Mouse (Mus musculus): ENCODE results near the gene Ksr1. TPM values are rescaled to one million over a fixed set of nuclear protein-coding genes. Genes with fewer than 3 reads are reported as not detected.

Gene Ksr1
- total and polyA plus RNA-seq, 3 experiments: 5.1 to 7.0 (median 6.7) TPM

- peak overlapping the region; percentile 90 for H3K27ac ChIP-seq
- no peaks in the 10 kb centered on the region for H3K27me3 ChIP-seq (ENCODE audit: control insufficient read depth, insufficient read depth, low read length)
- peaks cover 3% of the 10 kb centered on the region; the same call in 1 of the 2 replicates for H3K79me2 ChIP-seq (replicated peaks; ENCODE audit: control insufficient read depth, insufficient read depth, low read length)
- WGBS: 33% methylated on average over 1 of the region's 1 CpGs
- H3K9ac ChIP-seq (ENCODE audit: low read depth, low read length): no peak overlapping the region; the same call in 1 of the 2 replicates
- no peaks in the 10 kb centered on the region; the same call in 1 of the 2 replicates for H3K36me3 ChIP-seq (ENCODE audit: control insufficient read depth, insufficient read depth, low read length)
- TF ChIP-seq CTCF (IDR thresholded peaks at IDR 0.05): no peak
- no peak for TF ChIP-seq POLR2A (IDR thresholded peaks at IDR 0.05; ENCODE audit: insufficient read depth, low read depth, low read length)
- peak; percentile 31 to 39 for DNase-seq
- H3K4me1 ChIP-seq (ENCODE audit: control insufficient read depth, insufficient read depth, low read length): peaks cover 20% of the 10 kb centered on the region
- intact Hi-C loops (cut with DNase I): no loop called here
- peak overlapping the region; percentile 74 for H3K4me3 ChIP-seq
Measured at GRCm38 (mm10) chr11:79144741-79145140, 1.5 kb downstream of the Ksr1 start.

DNA sequence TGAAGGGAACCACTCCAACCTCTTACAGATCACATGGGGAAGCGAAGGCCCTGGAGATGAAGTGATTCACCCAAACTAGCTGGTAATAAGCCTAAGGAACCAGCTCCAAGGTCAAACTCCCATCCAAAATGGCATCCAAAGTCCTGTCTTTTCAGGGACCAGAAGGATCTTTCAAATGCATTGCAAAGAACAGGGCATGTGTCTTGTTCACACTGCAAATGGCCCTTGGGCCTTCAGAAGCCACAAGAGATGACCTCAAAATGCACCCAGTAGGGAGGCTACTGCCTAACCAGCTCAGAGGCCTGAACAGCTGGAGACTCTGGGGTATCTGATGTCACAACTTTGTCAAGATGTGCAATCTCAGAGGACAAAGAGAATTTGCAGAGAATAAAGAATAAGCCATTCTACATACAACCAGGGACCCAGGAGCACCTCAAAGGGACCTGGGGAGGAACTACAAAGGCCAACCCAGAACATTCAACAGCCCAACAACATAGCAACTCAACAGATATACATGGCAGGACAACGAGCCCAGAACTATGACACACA lies 2.1 kb downstream of the Ksr1 start:
- peaks cover 20% of the 10 kb centered on the region for H3K4me1 ChIP-seq (ENCODE audit: control insufficient read depth, insufficient read depth, low read length)
- H3K9ac ChIP-seq (ENCODE audit: low read depth, low read length): 0 out of 2 replicates have a peak overlapping the region, but pooled peaks have one; percentile 3
- no peaks in the 10 kb centered on the region; the same call in 1 of the 2 replicates for H3K36me3 ChIP-seq (ENCODE audit: control insufficient read depth, insufficient read depth, low read length)
- intact Hi-C loops (cut with DNase I): no loop called here
- no peak overlapping the region; the same call in 1 of the 2 replicates for H3K27ac ChIP-seq
- peak in 1 of 2 experiments; percentile 16 for DNase-seq
- WGBS: 61% methylated on average over 2 of the region's 2 CpGs
- 0 out of 2 replicates have a peak overlapping the region, but pooled peaks have one; percentile 9 for H3K4me3 ChIP-seq
- TF ChIP-seq EP300 (IDR thresholded peaks at IDR 0.05; ENCODE audit: insufficient read depth, low read depth, low read length) (no peak), POLR2A (IDR thresholded peaks at IDR 0.05; ENCODE audit: insufficient read depth, low read depth, low read length) (no peak), CTCF (IDR thresholded peaks at IDR 0.05) (no peak)
- peaks cover 3% of the 10 kb centered on the region; the same call in 1 of the 2 replicates for H3K79me2 ChIP-seq (replicated peaks; ENCODE audit: control insufficient read depth, insufficient read depth, low read length)
- no peaks in the 10 kb centered on the region for H3K27me3 ChIP-seq (ENCODE audit: control insufficient read depth, insufficient read depth, low read length)

DNA sequence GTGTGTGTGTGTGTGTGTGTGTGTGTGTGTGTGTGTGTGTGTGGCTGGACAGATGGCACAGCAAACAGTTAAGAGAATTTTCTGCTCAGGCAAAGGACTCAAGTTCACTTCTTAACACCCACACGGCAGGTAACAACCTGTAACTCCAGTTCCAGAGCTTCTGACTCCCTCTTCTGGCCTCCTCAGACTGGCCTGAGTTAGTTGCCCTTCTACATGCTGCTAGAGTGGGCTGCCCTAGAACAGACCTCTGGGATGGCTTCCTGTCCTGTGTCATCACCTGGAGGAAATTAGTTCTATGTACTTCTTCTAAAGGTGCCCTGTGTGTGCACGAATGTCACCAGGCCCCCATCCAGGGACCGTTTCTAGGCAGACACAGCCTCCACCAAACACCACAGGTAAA lies 2.9 kb downstream of the Ksr1 start:
- no peak overlapping the region for H3K9ac ChIP-seq (ENCODE audit: low read depth, low read length)
- H3K4me3 ChIP-seq: no peak overlapping the region
- DNase-seq: peak in 1 of 2 experiments; percentile 18
- 77% methylated on average over 3 of the region's 3 CpGs for WGBS
- peaks cover 4% of the 10 kb centered on the region for H3K79me2 ChIP-seq (replicated peaks; ENCODE audit: control insufficient read depth, insufficient read depth, low read length)
- H3K27ac ChIP-seq: no peak overlapping the region
- H3K36me3 ChIP-seq (ENCODE audit: control insufficient read depth, insufficient read depth, low read length): no peaks in the 10 kb centered on the region; the same call in 1 of the 2 replicates
- no peaks in the 10 kb centered on the region for H3K27me3 ChIP-seq (ENCODE audit: control insufficient read depth, insufficient read depth, low read length)
- H3K4me1 ChIP-seq (ENCODE audit: control insufficient read depth, insufficient read depth, low read length): peaks cover 24% of the 10 kb centered on the region
- intact Hi-C loops (cut with DNase I): no loop called here
- no peak for TF ChIP-seq POLR2A (IDR thresholded peaks at IDR 0.05; ENCODE audit: insufficient read depth, low read depth, low read length)
- peak; percentile 17; the same call in 1 of the 2 replicates for TF ChIP-seq CTCF (IDR thresholded peaks at IDR 0.05)

GRCm38 (mm10) chr11:79142381-79142780 lies 3.8 kb downstream of the Ksr1 start:
- peaks cover 4% of the 10 kb centered on the region for H3K79me2 ChIP-seq (replicated peaks; ENCODE audit: control insufficient read depth, insufficient read depth, low read length)
- no peak overlapping the region for H3K27ac ChIP-seq
- H3K4me1 ChIP-seq (ENCODE audit: control insufficient read depth, insufficient read depth, low read length): peaks cover 24% of the 10 kb centered on the region
- H3K4me3 ChIP-seq: no peak overlapping the region
- DNase-seq: no peak
- no peaks in the 10 kb centered on the region; the same call in 1 of the 2 replicates for H3K36me3 ChIP-seq (ENCODE audit: control insufficient read depth, insufficient read depth, low read length)
- H3K9ac ChIP-seq (ENCODE audit: low read depth, low read length): no peak overlapping the region
- intact Hi-C loops (cut with DNase I): no loop called here
- H3K27me3 ChIP-seq (ENCODE audit: control insufficient read depth, insufficient read depth, low read length): no peaks in the 10 kb centered on the region
- no peak for TF ChIP-seq POLR2A (IDR thresholded peaks at IDR 0.05; ENCODE audit: insufficient read depth, low read depth, low read length)
- TF ChIP-seq EP300 (IDR thresholded peaks at IDR 0.05; ENCODE audit: insufficient read depth, low read depth, low read length): no peak
- no peak for TF ChIP-seq CTCF (IDR thresholded peaks at IDR 0.05)
- WGBS: 74% methylated on average over 11 of the region's 11 CpGs

DNA sequence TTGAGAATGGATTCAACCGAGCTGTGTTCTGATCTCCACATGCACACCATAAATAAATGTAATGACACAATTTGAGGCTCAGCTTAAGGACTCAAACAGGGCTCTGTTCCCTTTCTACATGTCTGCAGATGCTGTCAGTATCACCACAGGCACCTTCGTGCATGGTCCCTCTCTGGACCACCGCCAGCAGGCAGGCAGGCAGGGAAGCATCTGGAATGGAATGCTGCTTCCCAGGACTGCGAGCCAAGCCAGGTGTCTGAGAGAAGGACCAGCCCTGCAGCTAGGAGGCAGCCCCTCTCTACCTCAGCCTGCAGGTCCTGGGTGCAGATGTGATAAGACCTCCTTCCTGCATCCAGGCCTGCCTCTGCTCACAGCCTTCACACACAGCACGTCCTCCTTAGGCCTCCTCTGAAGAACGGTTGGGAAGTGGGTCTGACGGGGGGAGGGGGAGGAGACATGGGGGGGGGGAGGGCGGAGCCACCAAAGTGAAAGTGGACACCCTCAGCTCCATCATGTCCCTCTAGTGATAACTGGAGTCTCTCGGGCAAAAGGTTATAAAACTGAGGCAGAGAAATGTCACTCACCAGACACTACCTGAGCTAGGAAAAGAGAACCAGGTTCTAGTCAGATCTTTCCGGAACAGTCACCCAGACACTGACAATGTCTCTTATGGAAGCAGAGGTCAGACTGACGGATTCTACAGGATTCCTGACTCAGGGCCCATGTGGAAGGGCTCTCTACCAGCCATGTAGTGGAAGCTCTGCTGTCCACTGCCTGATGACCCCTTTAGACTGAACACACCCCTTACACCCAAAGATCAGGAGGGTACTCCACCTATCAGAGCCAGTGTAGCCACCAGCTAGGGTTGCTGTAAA lies 4.7 kb downstream of the Ksr1 start:
- TF ChIP-seq CTCF (IDR thresholded peaks at IDR 0.05) (no peak), EP300 (IDR thresholded peaks at IDR 0.05; ENCODE audit: insufficient read depth, low read depth, low read length) (no peak), POLR2A (IDR thresholded peaks at IDR 0.05; ENCODE audit: insufficient read depth, low read depth, low read length) (no peak)
- intact Hi-C loops (cut with DNase I): no loop called here
- no peaks in the 10 kb centered on the region; the same call in 1 of the 2 replicates for H3K36me3 ChIP-seq (ENCODE audit: control insufficient read depth, insufficient read depth, low read length)
- 37% methylated on average over 11 of the region's 11 CpGs for WGBS
- peak in 1 of 2 experiments; percentile 30 for DNase-seq
- peaks cover 24% of the 10 kb centered on the region for H3K4me1 ChIP-seq (ENCODE audit: control insufficient read depth, insufficient read depth, low read length)
- H3K4me3 ChIP-seq: no peak overlapping the region
- no peak overlapping the region for H3K9ac ChIP-seq (ENCODE audit: low read depth, low read length)
- H3K27ac ChIP-seq: peak overlapping the region; percentile 5; the same call in 1 of the 2 replicates
- H3K79me2 ChIP-seq (replicated peaks; ENCODE audit: control insufficient read depth, insufficient read depth, low read length): peaks cover 4% of the 10 kb centered on the region
- no peaks in the 10 kb centered on the region for H3K27me3 ChIP-seq (ENCODE audit: control insufficient read depth, insufficient read depth, low read length)

DNA sequence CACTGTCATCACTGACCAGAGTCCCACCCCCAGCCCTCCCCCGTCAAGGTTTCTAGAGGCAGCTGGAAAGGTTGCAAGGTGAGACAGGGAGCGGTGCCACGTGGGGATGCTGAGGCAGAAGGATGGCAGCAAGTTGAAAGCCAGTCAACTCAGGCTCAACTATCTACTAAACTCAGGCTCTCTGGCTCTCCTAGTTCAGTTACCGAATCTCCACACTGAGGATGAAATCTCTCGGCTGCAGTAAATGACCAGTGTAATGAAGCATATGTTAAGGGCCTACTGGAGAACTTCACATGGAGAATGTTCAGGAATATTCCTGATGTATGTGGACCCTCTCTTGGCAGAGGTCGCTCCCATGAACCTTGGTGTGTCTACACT lies 5.7 kb downstream of the Ksr1 start:
- Histone ChIP-seq H3K79me2 (replicated peaks; ENCODE audit: control insufficient read depth, insufficient read depth, low read length) (peaks cover 4% of the 10 kb centered on the region), H3K4me3 (no peak overlapping the region), H3K9ac (ENCODE audit: low read depth, low read length) (no peak overlapping the region), H3K27me3 (ENCODE audit: control insufficient read depth, insufficient read depth, low read length) (no peaks in the 10 kb centered on the region), H3K27ac (no peak overlapping the region), H3K4me1 (ENCODE audit: control insufficient read depth, insufficient read depth, low read length) (peaks cover 28% of the 10 kb centered on the region), H3K36me3 (ENCODE audit: control insufficient read depth, insufficient read depth, low read length) (no peaks in the 10 kb centered on the region; the same call in 1 of the 2 replicates)
- no peak for DNase-seq
- intact Hi-C loops (cut with DNase I): no loop called here
- TF ChIP-seq EP300 (IDR thresholded peaks at IDR 0.05; ENCODE audit: insufficient read depth, low read depth, low read length): no peak
- TF ChIP-seq CTCF (IDR thresholded peaks at IDR 0.05): no peak
- TF ChIP-seq POLR2A (IDR thresholded peaks at IDR 0.05; ENCODE audit: insufficient read depth, low read depth, low read length): no peak
- 87% methylated on average over 6 of the region's 6 CpGs for WGBS

Measured in heart, adult 2 months (tissue).